Mouse (Mus musculus) forebrain, embryonic 14.5 days (tissue): Measurements from ENCODE around the gene Tango2. TPM values are rescaled to one million over a fixed set of nuclear protein-coding genes. Genes with fewer than 3 reads are reported as not detected.

Source experiments
- ATAC-seq: fragments of 200-750 bp; cut with Nextera tagmentation; 2 replicates; pipeline ENCODE4 v1.8.0; 2017; ENCODE audit warnings: mild to moderate bottlenecking, moderate library complexity
- DNase-seq: peaks from one replicate; pipeline ENCODE4 v3.0.0-alpha.2; 2015; ENCODE audit warnings: low spot score
- H3K27ac ChIP-seq: fragments of 300-500 bp; sonication (generic); 2 replicates; pipeline ENCODE4 v1.5.1; 2014; ENCODE audit warnings: low read depth, mild to moderate bottlenecking, control low read depth, low read length, moderate library complexity
- H3K27me3 ChIP-seq: fragments of 300-500 bp; sonication (generic); replicated peaks from 2 replicates; pipeline ENCODE4 v1.6.1; 2014; ENCODE audit warnings: low read length, control low read depth, mixed read lengths; ENCODE audit not compliant: control insufficient read depth, insufficient read depth
- H3K36me3 ChIP-seq: fragments of 300-500 bp; sonication (generic); 2 replicates; pipeline ENCODE4 v1.6.1; 2014; ENCODE audit warnings: low read length, control low read depth; ENCODE audit not compliant: control insufficient read depth, insufficient read depth
- H3K4me1 ChIP-seq: fragments of 300-500 bp; sonication (generic); 2 replicates; pipeline ENCODE4 v1.6.1; 2014; ENCODE audit warnings: antibody characterized with exemption, low read length, control low read depth; ENCODE audit not compliant: control insufficient read depth, insufficient read depth
- H3K4me2 ChIP-seq: fragments of 300-500 bp; sonication (generic); 2 replicates; pipeline ENCODE4 v1.6.1; 2014; ENCODE audit warnings: mild to moderate bottlenecking, control low read depth, low read length
- H3K4me3 ChIP-seq: fragments of 300-500 bp; sonication (generic); 2 replicates; pipeline ENCODE4 v1.5.1; 2014; ENCODE audit warnings: low read depth, low read length, control low read depth
- H3K9ac ChIP-seq: fragments of 300-500 bp; sonication (generic); 2 replicates; pipeline ENCODE4 v1.6.1; 2014; ENCODE audit warnings: mild to moderate bottlenecking, low read length, control low read depth, moderate library complexity
- H3K9me3 ChIP-seq: fragments of 300-500 bp; sonication (generic); replicated peaks from 2 replicates; pipeline ENCODE4 v1.6.1; 2016; ENCODE audit warnings: low read length, control low read depth, mixed read lengths; ENCODE audit not compliant: control insufficient read depth
- WGBS: fragments of 180-500 bp; shearing (Covaris S2); extraction: QIAGEN DNeasy Blood & Tissue Kit; methylation state at CpG from one replicate; pipeline ENCODE4 v1.1.7; 2014; 5-methylcytosine and 5-hydroxymethylcytosine counted together
- polyA plus RNA-seq: library from polyadenylated mRNA; unstranded; fragments of >200 nt; fragmentation: Nextera tagmentation; extraction: Ambion mirVana; gene quantifications from 2 replicates; pipeline ENCODE4 v1.2.1, GENCODE M21; 2014

The Tango2 gene
- 78.7 and 81.3 TPM in 2 replicates for polyA plus RNA-seq

DNA sequence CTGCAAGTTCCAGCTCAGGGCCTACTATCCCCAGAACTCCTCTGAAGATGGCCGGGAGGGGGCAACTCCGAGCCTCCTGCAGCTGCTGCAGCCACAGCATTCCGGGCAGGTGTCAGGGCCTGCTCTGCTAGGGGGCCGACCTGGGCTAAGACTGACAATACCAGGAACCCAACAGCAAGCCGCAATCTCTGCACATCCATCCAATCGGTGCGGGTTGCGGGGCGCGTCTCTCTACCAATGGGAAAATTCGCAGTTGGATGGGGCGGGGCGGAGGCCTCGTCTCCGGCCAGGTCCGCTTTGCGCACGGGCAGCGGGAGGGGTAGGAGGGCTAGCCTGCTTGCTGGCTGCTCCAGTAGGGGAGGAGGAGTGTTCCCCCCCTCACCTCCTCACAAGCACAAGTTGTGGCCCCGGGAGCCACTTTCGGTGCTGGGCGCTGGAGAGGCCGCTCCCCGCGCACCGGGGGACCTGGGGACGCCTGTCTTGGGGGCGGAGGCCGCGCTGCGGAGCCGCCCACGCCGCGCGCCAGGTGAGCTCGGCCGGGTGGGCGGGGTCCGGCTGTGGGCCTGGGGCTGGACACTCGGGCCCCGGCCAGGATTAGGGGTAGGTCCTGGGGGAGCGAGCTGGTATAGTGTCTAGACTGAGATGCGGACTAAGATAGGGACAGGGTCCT, at the start of gene Tango2, which contains the start of gene Arvcf:
TSS of gene Tango2 (minus strand) at position 173 of the 670 bp plus-strand sequence.
TSS of gene Arvcf (plus strand) at position 252 of the 670 bp plus-strand sequence.
- DNase-seq (peak; percentile 96), ATAC-seq (peak; percentile 85)
- Histone ChIP-seq H3K9me3 (no peaks in the 10 kb centered on the region), H3K4me3 (peak within 1 kb of the TSS; percentile 89), H3K4me2 (peak within 1 kb of the TSS; percentile 79), H3K27me3 (no peaks in the 10 kb centered on the region), H3K9ac (peak within 1 kb of the TSS; percentile 83), H3K27ac (no peak within 1 kb of the TSS; the same call in 1 of the 2 replicates), H3K36me3 (no peaks in the 10 kb centered on the region), H3K4me1 (peaks cover 21% of the 10 kb centered on the region)
- WGBS = under 1% methylated on average over 44 of the region's 44 CpGs

DNA sequence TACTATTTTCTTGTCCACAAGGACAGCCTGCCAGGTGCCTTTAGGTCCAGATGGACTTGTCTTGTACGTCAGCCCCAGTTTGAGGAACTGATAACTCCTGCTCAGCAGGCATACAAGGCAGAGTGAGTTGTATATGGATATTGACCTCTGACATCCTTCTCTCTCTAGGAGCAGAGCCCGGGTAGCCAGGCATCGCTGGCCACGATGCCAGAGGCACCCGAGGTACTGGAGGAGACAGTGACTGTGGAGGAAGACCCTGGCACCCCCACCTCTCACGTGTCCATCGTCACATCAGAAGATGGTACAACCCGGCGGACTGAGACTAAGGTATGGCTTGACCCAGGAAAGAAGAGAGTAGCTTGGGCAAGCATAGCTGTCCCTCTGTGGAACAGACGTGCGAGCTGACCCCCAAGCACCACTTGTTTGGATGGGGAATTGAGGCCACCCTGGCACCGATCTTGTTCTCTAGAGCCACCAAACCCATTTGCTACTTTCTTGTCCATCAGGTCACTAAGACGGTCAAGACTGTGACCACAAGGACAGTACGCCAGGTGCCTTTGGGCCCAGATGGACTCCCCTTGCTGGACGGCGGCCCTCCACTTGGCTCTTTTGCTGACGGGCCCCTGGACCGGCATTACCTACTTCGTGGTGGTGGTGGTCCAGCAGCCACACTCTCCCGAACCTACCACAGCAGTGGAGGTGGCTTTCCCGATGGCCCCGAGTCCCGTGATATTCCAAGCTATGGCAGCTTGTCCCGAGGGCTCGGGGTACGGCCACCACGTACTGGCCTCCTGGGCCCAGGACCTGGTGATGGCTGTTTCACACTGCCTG, 49.1 kb upstream of the Tango2 start:
- Histone ChIP-seq H3K27ac (no peak overlapping the region; the same call in 1 of the 2 replicates), H3K4me1 (peaks cover 46% of the 10 kb centered on the region), H3K9me3 (no peaks in the 10 kb centered on the region), H3K4me2 (no peak overlapping the region), H3K36me3 (peaks cover 53% of the 10 kb centered on the region), H3K27me3 (no peaks in the 10 kb centered on the region), H3K4me3 (no peak overlapping the region), H3K9ac (no peak overlapping the region)
- ATAC-seq (no peak), DNase-seq (no peak)
- WGBS = 96% methylated on average over 27 of the region's 27 CpGs

DNA sequence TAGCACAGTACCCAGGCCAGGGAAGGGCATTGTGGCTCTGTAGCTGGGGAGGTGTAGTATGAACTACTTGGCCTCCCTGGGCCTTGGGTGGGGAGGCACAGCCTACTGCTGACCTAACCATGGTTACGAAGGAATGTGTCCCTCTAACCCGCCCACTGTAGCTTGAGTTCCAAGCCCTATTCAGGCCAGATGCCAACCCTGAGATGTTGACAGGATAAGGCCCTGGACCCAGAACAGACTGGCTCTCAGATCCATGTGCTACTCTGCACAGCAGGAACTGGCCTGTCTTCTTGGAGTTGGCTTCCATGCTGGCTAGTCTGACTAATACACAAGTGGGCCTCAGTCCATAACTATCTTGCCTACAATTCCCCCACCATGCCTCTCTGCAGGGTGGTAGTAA, 48.3 kb upstream of the Tango2 start:
- DNase-seq (peak; percentile 47), ATAC-seq (no peak)
- Histone ChIP-seq H3K4me3 (no peak overlapping the region), H3K4me1 (peaks cover 45% of the 10 kb centered on the region), H3K9ac (no peak overlapping the region), H3K27me3 (no peaks in the 10 kb centered on the region), H3K36me3 (peaks cover 45% of the 10 kb centered on the region), H3K9me3 (no peaks in the 10 kb centered on the region), H3K27ac (peak overlapping the region; percentile 82; the same call in 1 of the 2 replicates), H3K4me2 (peak overlapping the region; percentile 89)
- WGBS = 54% methylated on average over 2 of the region's 2 CpGs

DNA sequence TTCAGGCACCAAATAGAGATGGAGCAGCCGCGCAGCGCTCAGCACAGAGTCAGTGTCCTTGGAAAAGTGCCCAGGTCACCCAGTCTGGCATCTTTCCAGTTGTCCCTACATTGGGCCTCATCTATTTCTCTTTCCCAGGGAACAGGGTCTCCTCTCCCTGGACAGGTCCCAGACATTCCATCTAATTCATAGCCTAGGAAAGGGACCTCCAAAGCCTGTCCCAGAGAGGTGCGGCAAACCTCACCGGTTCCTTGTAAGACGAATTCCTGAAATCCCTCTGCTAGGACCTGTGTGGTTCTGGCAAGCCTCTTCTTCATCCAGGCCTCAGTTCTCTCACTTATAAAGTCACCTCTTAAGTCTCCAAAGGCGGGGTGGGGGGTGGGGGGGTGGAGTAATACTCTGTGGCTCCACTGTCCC, 47.7 kb upstream of the Tango2 start:
- peaks cover 39% of the 10 kb centered on the region for H3K4me1 ChIP-seq
- no peak overlapping the region for H3K4me3 ChIP-seq
- H3K27ac ChIP-seq = peak overlapping the region; percentile 82; the same call in 1 of the 2 replicates
- ATAC-seq (peak; percentile 0; the same call in 1 of the 2 replicates), DNase-seq (no peak)
- peak overlapping the region; percentile 25; the same call in 1 of the 2 replicates for H3K9ac ChIP-seq
- H3K4me2 ChIP-seq = peak overlapping the region; percentile 89
- peaks cover 40% of the 10 kb centered on the region for H3K36me3 ChIP-seq
- 5% methylated on average over 6 of the region's 7 CpGs for WGBS
- H3K9me3 ChIP-seq = no peaks in the 10 kb centered on the region
- H3K27me3 ChIP-seq = no peaks in the 10 kb centered on the region

DNA sequence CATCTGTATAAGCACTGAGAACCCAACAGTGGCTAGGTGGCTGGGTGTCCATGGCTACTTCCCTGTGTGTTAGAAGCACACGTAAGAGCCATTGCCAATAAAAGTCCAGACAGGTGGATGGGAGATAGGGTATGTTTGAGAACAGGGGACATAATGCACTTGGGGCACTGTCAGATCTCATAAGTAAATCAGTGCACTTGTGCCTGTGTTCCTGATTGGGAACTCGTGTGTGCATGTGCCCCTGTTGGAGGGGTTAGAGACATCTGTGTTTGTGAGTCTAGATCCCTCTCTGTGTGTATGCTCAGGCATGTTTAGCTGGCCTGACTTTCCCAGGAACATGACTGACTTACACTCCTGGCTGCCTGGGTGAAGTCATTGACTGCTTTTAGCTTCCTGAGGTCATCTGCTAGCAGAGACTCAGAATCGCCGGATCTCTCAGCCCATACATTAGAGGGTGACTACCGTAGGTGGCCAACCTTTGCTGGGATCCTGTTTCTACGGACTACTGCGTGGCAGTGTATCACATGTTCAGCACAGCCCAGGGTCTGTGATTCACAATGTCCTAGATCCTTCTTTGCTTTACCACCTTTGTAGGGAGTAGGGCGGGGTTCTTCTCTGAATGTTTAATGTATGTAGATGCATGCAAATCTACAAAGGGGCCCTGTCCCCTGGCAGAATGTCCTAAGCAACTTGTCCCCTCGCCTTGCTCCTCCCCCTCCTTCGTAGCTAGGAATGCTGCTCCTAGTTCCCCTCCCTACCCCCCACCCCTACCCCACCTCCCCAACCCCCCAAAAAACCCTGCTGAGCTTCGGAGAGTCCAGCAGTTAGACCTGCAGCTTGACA, 47.1 kb upstream of the Tango2 start:
- Histone ChIP-seq H3K4me1 (peaks cover 33% of the 10 kb centered on the region), H3K36me3 (peaks cover 33% of the 10 kb centered on the region), H3K4me3 (no peak overlapping the region), H3K9ac (peak overlapping the region; percentile 25; the same call in 1 of the 2 replicates), H3K27ac (peak overlapping the region; percentile 82), H3K27me3 (no peaks in the 10 kb centered on the region), H3K4me2 (peak overlapping the region; percentile 89), H3K9me3 (no peaks in the 10 kb centered on the region)
- ATAC-seq (peak; percentile 25), DNase-seq (peak; percentile 77)
- WGBS = 8% methylated on average over 11 of the region's 11 CpGs

DNA sequence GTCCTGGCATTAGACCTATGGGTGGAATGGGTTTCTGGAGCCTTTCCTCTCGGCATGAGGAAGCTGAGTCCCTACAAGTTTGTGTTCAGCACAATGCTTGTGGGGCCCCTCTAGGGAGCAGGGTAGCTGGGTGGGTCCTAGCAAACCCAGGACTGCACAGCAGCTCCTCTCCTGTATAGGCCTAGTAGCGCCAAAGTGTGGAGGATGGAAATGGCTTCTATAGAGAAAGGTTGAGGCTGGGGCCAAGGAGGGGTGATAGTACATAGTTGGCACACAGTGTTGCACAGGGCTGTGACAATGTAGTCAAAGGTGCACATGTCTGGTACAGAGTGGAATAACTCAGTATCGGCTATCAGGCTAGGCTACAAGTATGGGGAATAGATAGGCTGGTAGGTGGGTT, 46.2 kb upstream of the Tango2 start:
- ATAC-seq = no peak
- WGBS = 41% methylated on average over 3 of the region's 3 CpGs
- H3K4me1 ChIP-seq = peaks cover 29% of the 10 kb centered on the region

DNA sequence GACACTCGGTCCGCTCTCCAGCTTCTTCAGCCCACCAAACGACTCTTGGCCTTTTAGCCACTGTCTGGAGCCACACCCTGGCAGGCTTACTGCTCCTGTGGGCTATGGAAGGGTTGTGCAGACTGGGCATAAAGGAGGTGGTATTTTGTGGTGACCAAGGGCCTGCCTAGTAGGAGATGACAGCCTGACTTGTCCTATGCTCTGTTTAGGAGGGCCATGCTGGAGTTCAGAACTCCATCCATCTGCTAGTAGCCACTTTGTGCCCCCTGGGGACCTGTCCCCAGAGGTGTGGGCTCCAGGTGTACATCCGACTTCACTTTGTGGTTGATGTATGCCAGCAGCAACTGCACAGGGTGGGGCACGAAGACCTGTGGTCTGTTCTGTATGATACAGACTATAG, 45.7 kb upstream of the Tango2 start:
- peak overlapping the region; percentile 77 for H3K4me3 ChIP-seq
- H3K4me1 ChIP-seq = peaks cover 31% of the 10 kb centered on the region
- H3K36me3 ChIP-seq = peaks cover 19% of the 10 kb centered on the region
- H3K27me3 ChIP-seq = no peaks in the 10 kb centered on the region
- H3K9ac ChIP-seq = peak overlapping the region; percentile 90
- 52% methylated on average over 5 of the region's 5 CpGs for WGBS
- H3K27ac ChIP-seq = peak overlapping the region; percentile 87; the same call in 1 of the 2 replicates
- ATAC-seq (no peak), DNase-seq (no peak)
- H3K9me3 ChIP-seq = no peaks in the 10 kb centered on the region
- H3K4me2 ChIP-seq = peak overlapping the region; percentile 89

More for the DNA sequence above, 46.2 kb upstream of the Tango2 start:
- Histone ChIP-seq H3K9me3 (no peaks in the 10 kb centered on the region), H3K36me3 (peaks cover 24% of the 10 kb centered on the region), H3K9ac (peak overlapping the region; percentile 90), H3K4me2 (peak overlapping the region; percentile 89), H3K4me3 (peak overlapping the region; percentile 77), H3K27me3 (no peaks in the 10 kb centered on the region), H3K27ac (peak overlapping the region; percentile 87; the same call in 1 of the 2 replicates)
- no peak for DNase-seq
